Mouse (Mus musculus): Measurements from ENCODE around the gene Trrap. TPM values are rescaled to one million over a fixed set of nuclear protein-coding genes. Genes with fewer than 3 reads are reported as not detected.

Trrap gene
- polyA plus RNA-seq, 1 experiment from 2014 or later: 68.8 TPM

Small RNA genes lying within 50 kb of the gene (microRNA-seq; reads per million reads assigned to microRNA genes)
- gene Mir7039 (ENCODE audit: borderline number of aligned reads): not detected

Other genes starting within 250 kb of the Trrap start
- 1.4 and 1.7 TPM in 2 replicates for gene Nptx2, start 221.8 kb upstream of the Trrap start, polyA plus RNA-seq (2014; fragmentation: Nextera tagmentation; extraction: Ambion mirVana)
- 2.5 and 2.7 TPM in 2 replicates for gene Tmem130, start 5.9 kb upstream of the Trrap start, polyA plus RNA-seq (2014; fragmentation: Nextera tagmentation; extraction: Ambion mirVana)
- 19.9 and 21.1 TPM in 2 replicates for gene Smurf1, start 198.1 kb downstream of the Trrap start, polyA plus RNA-seq (2014; fragmentation: Nextera tagmentation; extraction: Ambion mirVana)

All from embryonic facial prominence, embryonic 14.5 days (tissue).